Mouse (Mus musculus): ENCODE measurements at regions not wholly inside any gene's neighbourhood (a gene's known extent, or its start where the extent isn't known, plus 50 kb on each side); places are given as distances from the start of the nearest gene placed in this dataset.

DNA sequence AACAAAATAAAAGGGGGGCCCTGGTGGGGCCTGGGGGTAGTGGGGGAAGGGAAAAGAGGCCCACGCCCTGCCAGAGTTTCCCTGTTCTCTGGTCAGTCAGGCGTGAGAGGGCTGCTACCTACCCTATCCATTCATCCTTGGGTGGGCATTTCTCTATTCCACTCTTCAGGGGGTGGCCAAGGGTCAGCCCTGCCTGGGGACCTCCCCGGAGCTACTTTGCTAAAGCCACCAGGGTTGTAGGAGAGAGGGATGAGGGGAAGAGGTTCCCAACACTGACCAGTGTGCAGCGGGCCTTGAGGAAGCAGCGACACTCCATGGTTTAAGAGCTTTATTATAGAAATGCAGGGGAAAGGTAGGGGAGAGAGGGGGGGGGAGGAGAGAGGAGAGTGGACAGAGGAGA, 79.6 kb upstream of the Megf9 start:
- no peak for TF ChIP-seq CTCF (IDR thresholded peaks at IDR 0.05; ENCODE audit: low read depth)
- TF ChIP-seq EP300 (IDR thresholded peaks at IDR 0.05; ENCODE audit: low read depth): no peak
